Comparison of ENCODE assay signal across 22 mouse cellular contexts in the genomic region with DNA sequence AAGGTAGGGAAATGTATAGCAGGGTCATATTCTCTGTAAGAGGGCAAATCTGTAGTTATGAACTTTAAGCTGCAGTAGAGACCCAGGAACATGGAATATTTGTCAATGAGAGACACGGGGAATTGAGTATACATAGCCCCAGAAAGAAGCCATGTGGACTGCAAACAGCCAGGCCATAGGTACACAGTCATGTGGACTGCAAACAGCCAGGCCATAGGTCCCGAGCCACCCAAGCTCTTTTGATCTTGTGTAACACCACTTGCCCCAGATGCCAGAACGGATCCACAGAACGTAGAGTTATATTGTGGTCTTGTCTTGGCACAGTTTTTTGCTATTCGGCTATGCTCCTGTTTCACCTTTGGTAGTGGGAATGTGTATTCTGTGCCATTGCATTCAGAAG. TPM values are rescaled to one million over a fixed set of nuclear protein-coding genes. Genes with fewer than 3 reads are reported as not detected.
DNase-seq lines count a peak whose midpoint lies in the region; ATAC-seq and TF ChIP-seq lines count a peak whose summit lies in the region.
"Had no signal": no experiment of that assay in that cellular context is flagged by ENCODE, and none has a peak within 500 bp of the region (broad histone marks: within the 10 kb centered on the region; RNA-seq: fewer than 3 reads in every experiment).

No protein-coding gene starts in this region.

- 83% methylated on average over 5 of the region's 5 CpGs for WGBS in heart, embryonic 11.5 days (ENCODE audit: insufficient replicate concordance)
- WGBS in liver, embryonic 16.5 days (ENCODE audit: insufficient replicate concordance): 52% methylated on average over 5 of the region's 5 CpGs
- 60% methylated on average over 5 of the region's 5 CpGs for WGBS in liver, embryonic 12.5 days (ENCODE audit: insufficient replicate concordance)
- 60% methylated on average over 5 of the region's 5 CpGs for WGBS in liver, postnatal 0 days (ENCODE audit: insufficient replicate concordance)

- no peak for ATAC-seq in heart, embryonic 11.5 days (replicated peaks; ENCODE audit: insufficient number of reproducible peaks, low FRiP score, low TSS enrichment)
- peak; percentile 80 for ATAC-seq in liver, embryonic 16.5 days (ENCODE audit: low read depth)
- no peak; the same call in 1 of the 2 replicates for ATAC-seq in liver, embryonic 12.5 days
- peak; percentile 80 for ATAC-seq in liver, postnatal 0 days
- ATAC-seq: activated CD4-positive, CD25-positive, alpha-beta regulatory T cell, adult 4 months; CD4-positive, CD25-positive, alpha-beta regulatory T cell, adult 4 months; Patski had no signal

- peak; percentile 40 for DNase-seq in heart, adult 11 months
- no peak for DNase-seq in liver, postnatal 0 days
- DNase-seq in liver: no peak
- DNase-seq: adrenal gland, adult 2 months; adrenal gland, adult 8-10 months; adrenal gland, postnatal 10 days; adrenal gland, postnatal 14 days; adrenal gland, postnatal 25 days; adrenal gland, postnatal 36 days; B cell, adult 2 months; cerebellum, adult 11 months; cerebellum, adult 11-12 months; cerebellum, adult 18-20 months had no signal

- no peak overlapping the region for H3K4me3 ChIP-seq in heart, embryonic 11.5 days (ENCODE audit: low read depth, low read length)
- H3K4me3 ChIP-seq in liver, embryonic 16.5 days (ENCODE audit: low read depth, low read length): no peak overlapping the region
- H3K4me3 ChIP-seq in liver, embryonic 12.5 days: no peak overlapping the region
- H3K4me3 ChIP-seq in liver, postnatal 0 days (ENCODE audit: low read depth, low read length): no peak overlapping the region

- TF ChIP-seq CTCF in liver, postnatal 0 days (IDR thresholded peaks at IDR 0.05; ENCODE audit: low read depth): no peak

- H3K27me3 ChIP-seq in heart, embryonic 11.5 days (ENCODE audit: control insufficient read depth, insufficient read depth, low read length): no peaks in the 10 kb centered on the region
- H3K27me3 ChIP-seq in liver, embryonic 16.5 days (ENCODE audit: control insufficient read depth, insufficient read depth, low read depth, low read length): no peaks in the 10 kb centered on the region
- no peaks in the 10 kb centered on the region; the same call in 1 of the 2 replicates for H3K27me3 ChIP-seq in liver, embryonic 12.5 days (replicated peaks)
- peaks cover 5% of the 10 kb centered on the region; the same call in 1 of the 2 replicates for H3K27me3 ChIP-seq in liver, postnatal 0 days (ENCODE audit: insufficient read depth, low read length)
- H3K27me3 ChIP-seq: Patski had no signal

- no peak overlapping the region for H3K27ac ChIP-seq in heart, embryonic 11.5 days (ENCODE audit: low read depth, low read length)
- H3K27ac ChIP-seq in liver, embryonic 16.5 days (ENCODE audit: low read length): no peak overlapping the region
- H3K27ac ChIP-seq in liver, embryonic 12.5 days: no peak overlapping the region
- no peak overlapping the region for H3K27ac ChIP-seq in liver, postnatal 0 days (ENCODE audit: low read depth)

- H3K4me2 ChIP-seq in heart, embryonic 11.5 days: no peak overlapping the region
- no peak overlapping the region for H3K4me2 ChIP-seq in liver, embryonic 16.5 days (ENCODE audit: low read depth, low read length)
- no peak overlapping the region for H3K4me2 ChIP-seq in liver, embryonic 12.5 days
- no peak overlapping the region for H3K4me2 ChIP-seq in liver, postnatal 0 days (ENCODE audit: low read depth, low read length)

- no peaks in the 10 kb centered on the region for H3K36me3 ChIP-seq in heart, embryonic 11.5 days (ENCODE audit: control insufficient read depth, insufficient read depth, low read length)
- H3K36me3 ChIP-seq in liver, embryonic 16.5 days (ENCODE audit: control insufficient read depth, insufficient read depth): no peaks in the 10 kb centered on the region
- H3K36me3 ChIP-seq in liver, embryonic 12.5 days: no peaks in the 10 kb centered on the region
- no peaks in the 10 kb centered on the region for H3K36me3 ChIP-seq in liver, postnatal 0 days (replicated peaks; ENCODE audit: insufficient read depth, low read length)
- H3K36me3 ChIP-seq: G1E had no signal

- no peaks in the 10 kb centered on the region for H3K4me1 ChIP-seq in heart, embryonic 11.5 days (ENCODE audit: control insufficient read depth, insufficient read depth, low read length)
- no peaks in the 10 kb centered on the region for H3K4me1 ChIP-seq in liver, embryonic 16.5 days (ENCODE audit: control insufficient read depth, low read depth, low read length)
- H3K4me1 ChIP-seq in liver, embryonic 12.5 days: no peaks in the 10 kb centered on the region
- H3K4me1 ChIP-seq in liver, postnatal 0 days (ENCODE audit: insufficient read depth): peaks cover 3% of the 10 kb centered on the region; the same call in 1 of the 2 replicates

- TF ChIP-seq EP300 in liver, postnatal 0 days (IDR thresholded peaks at IDR 0.05; ENCODE audit: low read depth): no peak

- no peak overlapping the region for H3K9ac ChIP-seq in heart, embryonic 11.5 days (ENCODE audit: low read depth, low read length)
- no peak overlapping the region for H3K9ac ChIP-seq in liver, embryonic 16.5 days (ENCODE audit: low read depth, low read length)
- no peak overlapping the region for H3K9ac ChIP-seq in liver, embryonic 12.5 days
- H3K9ac ChIP-seq in liver, postnatal 0 days (replicated peaks): no peak overlapping the region

- H3K9me3 ChIP-seq in heart, embryonic 11.5 days (replicated peaks; ENCODE audit: control insufficient read depth, low read length): no peaks in the 10 kb centered on the region
- no peaks in the 10 kb centered on the region for H3K9me3 ChIP-seq in liver, embryonic 16.5 days (replicated peaks; ENCODE audit: control insufficient read depth, low read length)
- no peaks in the 10 kb centered on the region for H3K9me3 ChIP-seq in liver, embryonic 12.5 days (replicated peaks)
- H3K9me3 ChIP-seq in liver, postnatal 0 days (ENCODE audit: low read length): no peaks in the 10 kb centered on the region
- H3K9me3 ChIP-seq: G1E had no signal

RNA-seq across cellular contexts. Expression of gene Spaca7, which starts 11.0 kb away (rescaled TPM):
- not detected in 2 replicates for polyA plus RNA-seq in heart, embryonic 11.5 days (2014; fragmentation: Nextera tagmentation; extraction: Ambion mirVana)
- not detected in 2 replicates for polyA plus RNA-seq in liver, embryonic 16.5 days (2015; fragmentation: Nextera tagmentation; extraction: Ambion mirVana)
- not detected in 2 replicates for polyA plus RNA-seq in liver, embryonic 12.5 days (2016; fragmentation: Nextera tagmentation; extraction: Ambion mirVana)
- not detected in 2 replicates for polyA plus RNA-seq in liver, postnatal 0 days (2015; fragmentation: Nextera tagmentation; extraction: Ambion mirVana)
- polyA plus RNA-seq: activated CD4-positive, CD25-positive, alpha-beta regulatory T cell, adult 4 months; adrenal gland, adult 2 months; brain, embryonic 14.5 days; C2C12; CD4-positive, CD25-positive, alpha-beta regulatory T cell, adult 4 months; G1E had no signal

Comparison
In these comparisons a context has a peak if more than half of its experiments do, and no peak if none do; other contexts are left out.
1. ATAC-seq: peak in liver, embryonic 16.5 days (single experiment) and liver, postnatal 0 days (single experiment); none in heart, embryonic 11.5 days (single experiment) and liver, embryonic 12.5 days (single experiment).